Mouse (Mus musculus): ENCODE data around the gene Tapt1. TPM values are rescaled to one million over a fixed set of nuclear protein-coding genes. Genes with fewer than 3 reads are reported as not detected.

The Tapt1 gene
- polyA plus RNA-seq, 1 experiment from 2014 or later: 35.6 TPM

- WGBS: 92% methylated on average over 5 of the region's 5 CpGs
- Histone ChIP-seq H3K4me3 (no peak overlapping the region), H3K27me3 (no peaks in the 10 kb centered on the region), H3K36me3 (peaks cover 46% of the 10 kb centered on the region), H3K4me2 (replicated peaks) (no peak overlapping the region), H3K4me1 (no peaks in the 10 kb centered on the region), H3K9me3 (no peaks in the 10 kb centered on the region), H3K9ac (replicated peaks) (no peak overlapping the region), H3K27ac (replicated peaks) (no peak overlapping the region)
- no peak for ATAC-seq (ENCODE audit: low FRiP score, low read depth)
Observed at GRCm38 (mm10) chr5:44174046-44174445, 52.4 kb downstream of the Tapt1 start.

- no peaks in the 10 kb centered on the region for H3K27me3 ChIP-seq
- no peak overlapping the region for H3K4me3 ChIP-seq
- H3K9ac ChIP-seq (replicated peaks): no peak overlapping the region
- no peaks in the 10 kb centered on the region for H3K9me3 ChIP-seq
- H3K27ac ChIP-seq (replicated peaks): no peak overlapping the region
- 81% methylated on average over 6 of the region's 6 CpGs for WGBS
- H3K4me1 ChIP-seq: no peaks in the 10 kb centered on the region
- no peaks in the 10 kb centered on the region for H3K36me3 ChIP-seq
- no peak for ATAC-seq (ENCODE audit: low FRiP score, low read depth)
- no peak overlapping the region for H3K4me2 ChIP-seq (replicated peaks)
Observed at GRCm38 (mm10) chr5:44166866-44167265, 59.6 kb downstream of the Tapt1 start.

- Histone ChIP-seq H3K36me3 (no peaks in the 10 kb centered on the region), H3K9ac (replicated peaks) (no peak overlapping the region), H3K4me2 (replicated peaks) (no peak overlapping the region), H3K4me3 (no peak overlapping the region), H3K27me3 (no peaks in the 10 kb centered on the region), H3K4me1 (no peaks in the 10 kb centered on the region), H3K9me3 (no peaks in the 10 kb centered on the region), H3K27ac (replicated peaks) (no peak overlapping the region)
- ATAC-seq (ENCODE audit: low FRiP score, low read depth): no peak
- WGBS: 52% methylated on average over 2 of the region's 2 CpGs
Observed at GRCm38 (mm10) chr5:44165854-44166253, 60.6 kb downstream of the Tapt1 start.

- no peaks in the 10 kb centered on the region for H3K4me1 ChIP-seq
- H3K27me3 ChIP-seq: no peaks in the 10 kb centered on the region
- no peak overlapping the region for H3K27ac ChIP-seq (replicated peaks)
- no peak overlapping the region for H3K9ac ChIP-seq (replicated peaks)
- no peak overlapping the region for H3K4me2 ChIP-seq (replicated peaks)
- no peak overlapping the region for H3K4me3 ChIP-seq
- 55% methylated on average over 7 of the region's 7 CpGs for WGBS
- H3K9me3 ChIP-seq: no peaks in the 10 kb centered on the region
- no peak for ATAC-seq (ENCODE audit: low FRiP score, low read depth)
- no peaks in the 10 kb centered on the region for H3K36me3 ChIP-seq
Observed at GRCm38 (mm10) chr5:44164233-44164776, 62.1 kb downstream of the Tapt1 start.

GRCm38 (mm10) chr5:44163318-44163717, 63.1 kb downstream of the Tapt1 start:
- Histone ChIP-seq H3K36me3 (no peaks in the 10 kb centered on the region), H3K27me3 (no peaks in the 10 kb centered on the region), H3K4me2 (replicated peaks) (no peak overlapping the region), H3K4me1 (no peaks in the 10 kb centered on the region), H3K27ac (replicated peaks) (no peak overlapping the region), H3K9ac (replicated peaks) (no peak overlapping the region), H3K9me3 (no peaks in the 10 kb centered on the region), H3K4me3 (no peak overlapping the region)
- ATAC-seq (ENCODE audit: low FRiP score, low read depth): no peak
- 97% methylated on average over 3 of the region's 3 CpGs for WGBS

GRCm38 (mm10) chr5:44162786-44163185, 63.6 kb downstream of the Tapt1 start:
- H3K27me3 ChIP-seq: no peaks in the 10 kb centered on the region
- WGBS: 91% methylated on average over 7 of the region's 7 CpGs
- ATAC-seq (ENCODE audit: low FRiP score, low read depth): no peak

GRCm38 (mm10) chr5:44159679-44160438, 66.6 kb downstream of the Tapt1 start:
- Histone ChIP-seq H3K4me3 (no peak overlapping the region), H3K27me3 (no peaks in the 10 kb centered on the region), H3K9me3 (no peaks in the 10 kb centered on the region), H3K36me3 (no peaks in the 10 kb centered on the region), H3K27ac (replicated peaks) (no peak overlapping the region), H3K9ac (replicated peaks) (no peak overlapping the region), H3K4me1 (no peaks in the 10 kb centered on the region), H3K4me2 (replicated peaks) (no peak overlapping the region)
- 83% methylated on average over 4 of the region's 4 CpGs for WGBS
- ATAC-seq (ENCODE audit: low FRiP score, low read depth): no peak

More at GRCm38 (mm10) chr5:44162786-44163185, 63.6 kb downstream of the Tapt1 start:
- Histone ChIP-seq H3K27ac (replicated peaks) (no peak overlapping the region), H3K36me3 (no peaks in the 10 kb centered on the region), H3K4me2 (replicated peaks) (no peak overlapping the region), H3K9ac (replicated peaks) (no peak overlapping the region), H3K4me3 (no peak overlapping the region), H3K4me1 (no peaks in the 10 kb centered on the region), H3K9me3 (no peaks in the 10 kb centered on the region)

- 0 out of 2 replicates have a peak, but pooled peaks cover under 1% of the 10 kb centered on the region for H3K9me3 ChIP-seq
- H3K36me3 ChIP-seq: no peaks in the 10 kb centered on the region
- no peaks in the 10 kb centered on the region for H3K4me1 ChIP-seq
- H3K9ac ChIP-seq (replicated peaks): no peak overlapping the region
- H3K27ac ChIP-seq (replicated peaks): no peak overlapping the region
- no peak overlapping the region for H3K4me3 ChIP-seq
- WGBS: 88% methylated on average over 2 of the region's 2 CpGs
- ATAC-seq (ENCODE audit: low FRiP score, low read depth): no peak
- H3K27me3 ChIP-seq: no peaks in the 10 kb centered on the region
- H3K4me2 ChIP-seq (replicated peaks): no peak overlapping the region
Observed at GRCm38 (mm10) chr5:44159231-44159630, 67.2 kb downstream of the Tapt1 start.

- no peaks in the 10 kb centered on the region for H3K4me1 ChIP-seq
- no peaks in the 10 kb centered on the region for H3K36me3 ChIP-seq
- H3K9me3 ChIP-seq: 0 out of 2 replicates have a peak, but pooled peaks cover 5% of the 10 kb centered on the region
- no peak overlapping the region for H3K4me2 ChIP-seq (replicated peaks)
- ATAC-seq (ENCODE audit: low FRiP score, low read depth): no peak
- no peaks in the 10 kb centered on the region for H3K27me3 ChIP-seq
- H3K9ac ChIP-seq (replicated peaks): no peak overlapping the region
- H3K27ac ChIP-seq (replicated peaks): no peak overlapping the region
- 93% methylated on average over 3 of the region's 3 CpGs for WGBS
- no peak overlapping the region for H3K4me3 ChIP-seq
Observed at GRCm38 (mm10) chr5:44158458-44158857, 68.0 kb downstream of the Tapt1 start.

- no peaks in the 10 kb centered on the region for H3K36me3 ChIP-seq
- no peak overlapping the region for H3K4me3 ChIP-seq
- no peaks in the 10 kb centered on the region for H3K4me1 ChIP-seq
- no peak overlapping the region for H3K9ac ChIP-seq (replicated peaks)
- 0 out of 2 replicates have a peak, but pooled peaks cover 5% of the 10 kb centered on the region for H3K9me3 ChIP-seq
- WGBS: 93% methylated on average over 6 of the region's 6 CpGs
- H3K27ac ChIP-seq (replicated peaks): no peak overlapping the region
- no peak for ATAC-seq (ENCODE audit: low FRiP score, low read depth)
- H3K4me2 ChIP-seq (replicated peaks): no peak overlapping the region
- H3K27me3 ChIP-seq: no peaks in the 10 kb centered on the region
Observed at GRCm38 (mm10) chr5:44157760-44158159, 68.7 kb downstream of the Tapt1 start.

GRCm38 (mm10) chr5:44153050-44153449, 73.4 kb downstream of the Tapt1 start:
- H3K9me3 ChIP-seq: 0 out of 2 replicates have a peak, but pooled peaks cover 5% of the 10 kb centered on the region
- H3K27me3 ChIP-seq: no peaks in the 10 kb centered on the region
- H3K4me1 ChIP-seq: no peaks in the 10 kb centered on the region
- H3K4me3 ChIP-seq: no peak overlapping the region
- H3K27ac ChIP-seq (replicated peaks): no peak overlapping the region
- 74% methylated on average over 1 of the region's 1 CpGs for WGBS
- no peak for ATAC-seq (ENCODE audit: low FRiP score, low read depth)
- no peak overlapping the region for H3K9ac ChIP-seq (replicated peaks)
- no peaks in the 10 kb centered on the region for H3K36me3 ChIP-seq
- H3K4me2 ChIP-seq (replicated peaks): no peak overlapping the region

GRCm38 (mm10) chr5:44151327-44152051, 74.9 kb downstream of the Tapt1 start:
- Histone ChIP-seq H3K27me3 (no peaks in the 10 kb centered on the region), H3K4me3 (no peak overlapping the region), H3K4me1 (no peaks in the 10 kb centered on the region), H3K9ac (replicated peaks) (no peak overlapping the region), H3K27ac (replicated peaks) (no peak overlapping the region), H3K4me2 (replicated peaks) (no peak overlapping the region), H3K9me3 (0 out of 2 replicates have a peak, but pooled peaks cover 5% of the 10 kb centered on the region), H3K36me3 (no peaks in the 10 kb centered on the region)
- no peak for ATAC-seq (ENCODE audit: low FRiP score, low read depth)
- 85% methylated on average over 4 of the region's 4 CpGs for WGBS
